Mouse (Mus musculus): ENCODE measurements around the gene C2cd2. TPM values are rescaled to one million over a fixed set of nuclear protein-coding genes. Genes with fewer than 3 reads are reported as not detected.

C2cd2 gene
- polyA plus RNA-seq, 1 experiment from 2014 or later: 11.7 TPM

GRCm38 (mm10) chr16:97930231-97930630, 32.2 kb downstream of the C2cd2 start:
- H3K9me3 ChIP-seq (ENCODE audit: control insufficient read depth, low read length): no peaks in the 10 kb centered on the region
- H3K9ac ChIP-seq (replicated peaks; ENCODE audit: low read length): no peak overlapping the region
- no peaks in the 10 kb centered on the region for H3K27me3 ChIP-seq (ENCODE audit: control insufficient read depth, insufficient read depth, low read length)
- H3K4me1 ChIP-seq (ENCODE audit: control insufficient read depth, insufficient read depth, low read length): no peaks in the 10 kb centered on the region
- no peak overlapping the region for H3K4me3 ChIP-seq (replicated peaks; ENCODE audit: low read depth, low read length)
- no peak overlapping the region for H3K27ac ChIP-seq (replicated peaks; ENCODE audit: low read depth, low read length)
- H3K36me3 ChIP-seq (ENCODE audit: control insufficient read depth, insufficient read depth, low read length): no peaks in the 10 kb centered on the region
- no peak for DNase-seq
- no peak overlapping the region for H3K4me2 ChIP-seq (ENCODE audit: low read length)
- no peak for ATAC-seq (ENCODE audit: low FRiP score, low TSS enrichment)

GRCm38 (mm10) chr16:97929520-97929919, 32.9 kb downstream of the C2cd2 start:
- Histone ChIP-seq H3K9me3 (ENCODE audit: control insufficient read depth, low read length) (no peaks in the 10 kb centered on the region), H3K4me2 (ENCODE audit: low read length) (no peak overlapping the region), H3K4me1 (ENCODE audit: control insufficient read depth, insufficient read depth, low read length) (no peaks in the 10 kb centered on the region), H3K27ac (replicated peaks; ENCODE audit: low read depth, low read length) (no peak overlapping the region), H3K36me3 (ENCODE audit: control insufficient read depth, insufficient read depth, low read length) (no peaks in the 10 kb centered on the region), H3K27me3 (ENCODE audit: control insufficient read depth, insufficient read depth, low read length) (no peaks in the 10 kb centered on the region), H3K4me3 (replicated peaks; ENCODE audit: low read depth, low read length) (no peak overlapping the region), H3K9ac (replicated peaks; ENCODE audit: low read length) (no peak overlapping the region)
- DNase-seq (no peak), ATAC-seq (ENCODE audit: low FRiP score, low TSS enrichment) (no peak)
- 63% methylated on average over 1 of the region's 1 CpGs for WGBS

DNA sequence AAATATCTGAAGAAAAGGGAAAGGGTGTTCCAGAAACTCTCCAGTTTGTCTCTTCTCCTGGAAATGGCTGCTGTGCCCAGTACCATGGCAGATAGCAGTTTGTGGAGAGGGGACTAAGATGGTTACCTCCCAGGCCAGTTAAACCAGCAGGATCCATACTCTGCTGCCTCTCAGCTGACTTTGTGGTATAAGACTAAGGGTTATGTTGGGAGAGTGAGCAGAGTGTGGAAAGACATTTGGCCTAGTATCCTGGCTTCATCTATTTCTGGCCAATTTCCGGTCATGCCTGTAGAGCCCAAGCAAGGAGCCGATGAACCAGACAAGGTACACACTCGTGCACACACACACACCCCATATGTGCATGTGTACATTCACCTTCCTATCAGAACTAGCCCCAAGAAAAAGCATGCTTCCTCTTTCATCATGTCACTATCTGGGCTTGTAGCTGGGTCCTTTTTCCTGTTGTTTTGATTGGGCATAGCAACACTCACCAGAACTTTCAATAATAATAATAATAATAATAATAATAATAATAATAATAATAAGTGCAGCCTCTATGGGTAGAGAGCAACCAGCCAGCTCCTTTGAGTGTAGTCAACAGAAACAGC, 35.0 kb downstream of the C2cd2 start:
- Histone ChIP-seq H3K4me1 (ENCODE audit: control insufficient read depth, insufficient read depth, low read length) (no peaks in the 10 kb centered on the region), H3K4me2 (ENCODE audit: low read length) (no peak overlapping the region), H3K9me3 (ENCODE audit: control insufficient read depth, low read length) (no peaks in the 10 kb centered on the region), H3K27me3 (ENCODE audit: control insufficient read depth, insufficient read depth, low read length) (0 out of 2 replicates have a peak, but pooled peaks cover 3% of the 10 kb centered on the region), H3K27ac (replicated peaks; ENCODE audit: low read depth, low read length) (no peak overlapping the region), H3K36me3 (ENCODE audit: control insufficient read depth, insufficient read depth, low read length) (no peaks in the 10 kb centered on the region), H3K4me3 (replicated peaks; ENCODE audit: low read depth, low read length) (no peak overlapping the region), H3K9ac (replicated peaks; ENCODE audit: low read length) (no peak overlapping the region)
- no peak for ATAC-seq (ENCODE audit: low FRiP score, low TSS enrichment)
- DNase-seq: no peak
- WGBS: 93% methylated on average over 3 of the region's 3 CpGs

DNA sequence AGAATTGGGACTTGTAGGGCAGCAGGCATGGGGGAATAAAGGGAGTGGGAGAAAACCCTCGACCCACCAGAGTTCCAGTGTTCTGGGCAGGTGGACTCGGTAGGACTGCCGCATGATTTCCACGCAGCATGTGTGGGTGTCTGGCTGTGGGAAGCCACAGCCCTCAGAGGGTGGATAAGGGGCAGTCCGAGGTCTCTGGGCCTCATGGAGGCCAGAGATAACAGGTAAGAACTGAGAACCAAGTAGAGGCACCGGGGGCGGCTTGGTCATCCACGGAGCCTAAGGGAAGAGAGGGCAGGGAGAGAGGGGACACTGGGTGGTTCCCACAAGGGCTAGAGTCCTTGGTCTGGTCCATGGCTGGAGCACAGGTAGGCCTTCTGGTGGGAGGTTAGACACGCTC, 36.0 kb downstream of the C2cd2 start:
- Histone ChIP-seq H3K27me3 (ENCODE audit: control insufficient read depth, insufficient read depth, low read length) (0 out of 2 replicates have a peak, but pooled peaks cover 3% of the 10 kb centered on the region), H3K4me3 (replicated peaks; ENCODE audit: low read depth, low read length) (no peak overlapping the region), H3K9me3 (ENCODE audit: control insufficient read depth, low read length) (no peaks in the 10 kb centered on the region), H3K27ac (replicated peaks; ENCODE audit: low read depth, low read length) (no peak overlapping the region), H3K4me1 (ENCODE audit: control insufficient read depth, insufficient read depth, low read length) (peaks cover 3% of the 10 kb centered on the region; the same call in 1 of the 2 replicates), H3K9ac (replicated peaks; ENCODE audit: low read length) (no peak overlapping the region), H3K4me2 (ENCODE audit: low read length) (no peak overlapping the region), H3K36me3 (ENCODE audit: control insufficient read depth, insufficient read depth, low read length) (no peaks in the 10 kb centered on the region)
- no peak for DNase-seq
- WGBS: 87% methylated on average over 9 of the region's 9 CpGs
- no peak for ATAC-seq (ENCODE audit: low FRiP score, low TSS enrichment)

- no peak overlapping the region for H3K4me2 ChIP-seq (ENCODE audit: low read length)
- H3K4me1 ChIP-seq (ENCODE audit: control insufficient read depth, insufficient read depth, low read length): peaks cover 8% of the 10 kb centered on the region; the same call in 1 of the 2 replicates
- no peak overlapping the region for H3K27ac ChIP-seq (replicated peaks; ENCODE audit: low read depth, low read length)
- 0 out of 2 replicates have a peak, but pooled peaks cover 3% of the 10 kb centered on the region for H3K27me3 ChIP-seq (ENCODE audit: control insufficient read depth, insufficient read depth, low read length)
- 84% methylated on average over 2 of the region's 2 CpGs for WGBS
- ATAC-seq (ENCODE audit: low FRiP score, low TSS enrichment) (no peak), DNase-seq (no peak)
- no peak overlapping the region for H3K9ac ChIP-seq (replicated peaks; ENCODE audit: low read length)
- no peaks in the 10 kb centered on the region for H3K36me3 ChIP-seq (ENCODE audit: control insufficient read depth, insufficient read depth, low read length)
- no peak overlapping the region for H3K4me3 ChIP-seq (replicated peaks; ENCODE audit: low read depth, low read length)
- no peaks in the 10 kb centered on the region for H3K9me3 ChIP-seq (ENCODE audit: control insufficient read depth, low read length)
These were observed 36.6 kb downstream of the C2cd2 start for GRCm38 (mm10) chr16:97925760-97926159.

- H3K36me3 ChIP-seq (ENCODE audit: control insufficient read depth, insufficient read depth, low read length): no peaks in the 10 kb centered on the region
These were observed 38.7 kb downstream of the C2cd2 start for GRCm38 (mm10) chr16:97923700-97924099.

DNA sequence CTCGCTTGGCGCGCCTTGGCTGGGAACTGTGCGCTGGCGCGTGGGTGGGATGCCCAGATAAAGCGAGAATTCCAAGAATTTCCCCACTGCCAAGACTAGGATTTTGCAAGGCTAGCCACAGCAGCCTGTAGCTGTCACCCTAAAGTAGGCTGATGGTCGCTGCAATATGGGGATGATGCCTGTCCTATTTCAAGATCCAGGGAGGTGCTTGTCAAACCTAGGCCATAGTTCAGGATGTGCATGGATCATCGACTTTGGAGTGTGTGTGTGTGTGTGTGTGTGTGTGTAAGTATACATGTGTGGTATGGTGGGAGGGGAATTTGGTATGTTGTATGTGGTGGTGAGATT, 39.6 kb downstream of the C2cd2 start:
- peak overlapping the region; percentile 95 for H3K4me2 ChIP-seq (ENCODE audit: low read length)
- ATAC-seq (ENCODE audit: low FRiP score, low TSS enrichment) (peak; percentile 46; the same call in 1 of the 2 replicates), DNase-seq (no peak)
- no peaks in the 10 kb centered on the region for H3K9me3 ChIP-seq (ENCODE audit: control insufficient read depth, low read length)
- peaks cover 8% of the 10 kb centered on the region; the same call in 1 of the 2 replicates for H3K4me1 ChIP-seq (ENCODE audit: control insufficient read depth, insufficient read depth, low read length)
- H3K9ac ChIP-seq (replicated peaks; ENCODE audit: low read length): peak overlapping the region; percentile 80
- H3K36me3 ChIP-seq (ENCODE audit: control insufficient read depth, insufficient read depth, low read length): no peaks in the 10 kb centered on the region
- 0 out of 2 replicates have a peak, but pooled peaks cover 3% of the 10 kb centered on the region for H3K27me3 ChIP-seq (ENCODE audit: control insufficient read depth, insufficient read depth, low read length)
- peak overlapping the region; percentile 82 for H3K4me3 ChIP-seq (replicated peaks; ENCODE audit: low read depth, low read length)
- peak overlapping the region; percentile 74 for H3K27ac ChIP-seq (replicated peaks; ENCODE audit: low read depth, low read length)
- 2% methylated on average over 9 of the region's 9 CpGs for WGBS

More at GRCm38 (mm10) chr16:97923700-97924099, 38.7 kb downstream of the C2cd2 start:
- Histone ChIP-seq H3K9ac (replicated peaks; ENCODE audit: low read length) (no peak overlapping the region), H3K4me3 (replicated peaks; ENCODE audit: low read depth, low read length) (no peak overlapping the region), H3K27ac (replicated peaks; ENCODE audit: low read depth, low read length) (no peak overlapping the region), H3K4me2 (ENCODE audit: low read length) (no peak overlapping the region), H3K27me3 (ENCODE audit: control insufficient read depth, insufficient read depth, low read length) (0 out of 2 replicates have a peak, but pooled peaks cover 3% of the 10 kb centered on the region), H3K9me3 (ENCODE audit: control insufficient read depth, low read length) (no peaks in the 10 kb centered on the region), H3K4me1 (ENCODE audit: control insufficient read depth, insufficient read depth, low read length) (peaks cover 8% of the 10 kb centered on the region; the same call in 1 of the 2 replicates)
- 86% methylated on average over 1 of the region's 1 CpGs for WGBS
- ATAC-seq (ENCODE audit: low FRiP score, low TSS enrichment): no peak
- DNase-seq: no peak

GRCm38 (mm10) chr16:97921961-97922778, 40.2 kb downstream of the C2cd2 start:
- Histone ChIP-seq H3K27me3 (ENCODE audit: control insufficient read depth, insufficient read depth, low read length) (0 out of 2 replicates have a peak, but pooled peaks cover 3% of the 10 kb centered on the region), H3K9ac (replicated peaks; ENCODE audit: low read length) (peak overlapping the region; percentile 80), H3K36me3 (ENCODE audit: control insufficient read depth, insufficient read depth, low read length) (no peaks in the 10 kb centered on the region), H3K4me3 (replicated peaks; ENCODE audit: low read depth, low read length) (peak overlapping the region; percentile 82), H3K4me2 (ENCODE audit: low read length) (peak overlapping the region; percentile 95), H3K4me1 (ENCODE audit: control insufficient read depth, insufficient read depth, low read length) (peaks cover 8% of the 10 kb centered on the region; the same call in 1 of the 2 replicates), H3K9me3 (ENCODE audit: control insufficient read depth, low read length) (no peaks in the 10 kb centered on the region), H3K27ac (replicated peaks; ENCODE audit: low read depth, low read length) (peak overlapping the region; percentile 74)
- ATAC-seq (ENCODE audit: low FRiP score, low TSS enrichment) (peak; percentile 87), DNase-seq (peak; percentile 89)
- WGBS: under 1% methylated on average over 75 of the region's 75 CpGs
